Mouse (Mus musculus): ENCODE data around the gene Rps7. TPM values are rescaled to one million over a fixed set of nuclear protein-coding genes. Genes with fewer than 3 reads are reported as not detected.

The Rps7 gene
- 594 and 599 TPM in 2 replicates for polyA plus RNA-seq (2016; fragmentation: Nextera tagmentation; extraction: Ambion mirVana)

- Histone ChIP-seq H3K4me3 (peak within 1 kb of the TSS; percentile 85), H3K4me2 (replicated peaks) (peak within 1 kb of the TSS; percentile 70), H3K27me3 (replicated peaks) (no peaks in the 10 kb centered on the region), H3K36me3 (peaks cover 35% of the 10 kb centered on the region), H3K27ac (peak within 1 kb of the TSS; percentile 54; the same call in 1 of the 2 replicates), H3K9me3 (no peaks in the 10 kb centered on the region), H3K4me1 (peaks cover 15% of the 10 kb centered on the region), H3K9ac (peak within 1 kb of the TSS; percentile 99)
- 6% methylated on average over 69 of the region's 69 CpGs for WGBS
- ATAC-seq (ENCODE audit: low FRiP score, low read depth), result peak; percentile 96
Measured at GRCm38 (mm10) chr12:28635535-28636476, at the start of gene Rps7. Rps7 (minus strand) TSS chr12:28635953.

- Histone ChIP-seq H3K27ac (no peak overlapping the region), H3K4me3 (no peak overlapping the region), H3K9ac (no peak overlapping the region), H3K27me3 (replicated peaks) (no peaks in the 10 kb centered on the region), H3K4me2 (replicated peaks) (no peak overlapping the region), H3K36me3 (peaks cover 9% of the 10 kb centered on the region; the same call in 1 of the 2 replicates), H3K4me1 (peaks cover 7% of the 10 kb centered on the region), H3K9me3 (no peaks in the 10 kb centered on the region)
- ATAC-seq (ENCODE audit: low FRiP score, low read depth), result no peak
- 83% methylated on average over 1 of the region's 1 CpGs for WGBS
Measured at GRCm38 (mm10) chr12:28684674-28685073, 48.9 kb upstream of the Rps7 start.

DNA sequence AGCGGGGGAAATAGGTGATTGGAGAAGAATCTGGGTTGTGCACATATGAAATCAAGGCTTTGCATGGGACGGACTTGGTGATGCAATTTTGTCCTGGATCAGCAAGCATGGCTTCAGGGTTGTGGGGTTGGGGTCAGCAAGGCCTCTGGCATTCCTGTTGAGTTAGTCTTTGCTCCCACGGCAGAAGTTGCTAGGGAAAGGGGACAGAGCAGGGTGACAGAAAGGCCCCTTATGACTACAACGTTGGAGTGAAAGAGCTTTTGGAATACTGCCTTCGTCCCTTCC lies 40.1 kb upstream of the Rps7 start:
- Histone ChIP-seq H3K4me2 (replicated peaks) (peak overlapping the region; percentile 61), H3K27ac (peak overlapping the region; percentile 28), H3K4me1 (peaks cover 8% of the 10 kb centered on the region), H3K36me3 (no peaks in the 10 kb centered on the region), H3K9ac (peak overlapping the region; percentile 52; the same call in 1 of the 2 replicates), H3K4me3 (0 out of 2 replicates have a peak overlapping the region, but pooled peaks have one; percentile 43), H3K27me3 (replicated peaks) (no peaks in the 10 kb centered on the region), H3K9me3 (no peaks in the 10 kb centered on the region)
- 68% methylated on average over 5 of the region's 5 CpGs for WGBS
- no peak for ATAC-seq (ENCODE audit: low FRiP score, low read depth)

DNA sequence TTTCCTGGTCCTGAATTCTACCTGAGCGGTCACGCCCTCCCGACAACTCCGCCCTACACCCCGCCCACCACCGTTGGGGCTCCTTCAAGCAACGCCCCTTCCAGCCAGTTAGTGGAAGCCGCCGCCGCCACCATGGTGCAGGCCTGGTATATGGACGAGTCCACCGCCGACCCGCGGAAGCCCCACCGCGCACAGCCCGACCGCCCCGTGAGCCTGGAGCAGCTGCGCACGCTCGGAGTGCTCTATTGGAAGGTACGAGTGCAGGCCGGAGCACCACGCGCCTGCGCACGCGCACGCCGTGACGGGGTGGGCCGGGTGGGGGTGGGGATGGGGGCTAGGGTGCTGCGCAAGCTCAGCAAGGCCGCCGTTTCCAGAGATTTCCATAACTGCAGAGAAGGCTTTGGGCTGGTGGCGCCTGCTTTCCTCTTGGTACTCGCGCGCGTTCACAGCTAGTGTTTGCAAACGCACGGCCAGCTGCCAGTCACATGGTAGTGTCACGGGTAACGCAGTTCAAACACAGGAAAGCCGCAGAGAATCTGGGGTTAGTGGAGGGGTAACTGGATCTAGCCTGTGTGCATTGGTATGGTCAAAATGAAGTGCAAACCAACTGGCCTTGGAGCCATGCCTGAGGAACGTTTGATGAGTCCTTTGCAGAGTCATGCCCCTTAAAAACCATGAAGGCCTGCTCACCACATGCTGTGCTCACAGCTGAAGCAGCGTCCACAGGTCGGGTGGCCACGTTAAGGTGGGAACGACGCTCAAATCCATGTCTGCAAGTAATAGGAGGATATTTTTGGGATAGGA lies 39.6 kb upstream of the Rps7 start, which contains the start of gene Adi1:
Gene Adi1 (plus strand): TSS at position 111 of the 804 bp plus-strand sequence.
- ATAC-seq (ENCODE audit: low FRiP score, low read depth), result peak; percentile 96
- peak within 1 kb of the TSS; percentile 61 for H3K4me2 ChIP-seq (replicated peaks)
- peak within 1 kb of the TSS; percentile 52; the same call in 1 of the 2 replicates for H3K9ac ChIP-seq
- peaks cover 8% of the 10 kb centered on the region for H3K4me1 ChIP-seq
- H3K36me3 ChIP-seq, result no peaks in the 10 kb centered on the region
- peak within 1 kb of the TSS; percentile 28 for H3K27ac ChIP-seq
- H3K4me3 ChIP-seq, result peak within 1 kb of the TSS; percentile 43
- 3% methylated on average over 53 of the region's 53 CpGs for WGBS
- H3K9me3 ChIP-seq, result no peaks in the 10 kb centered on the region
- no peaks in the 10 kb centered on the region for H3K27me3 ChIP-seq (replicated peaks)

DNA sequence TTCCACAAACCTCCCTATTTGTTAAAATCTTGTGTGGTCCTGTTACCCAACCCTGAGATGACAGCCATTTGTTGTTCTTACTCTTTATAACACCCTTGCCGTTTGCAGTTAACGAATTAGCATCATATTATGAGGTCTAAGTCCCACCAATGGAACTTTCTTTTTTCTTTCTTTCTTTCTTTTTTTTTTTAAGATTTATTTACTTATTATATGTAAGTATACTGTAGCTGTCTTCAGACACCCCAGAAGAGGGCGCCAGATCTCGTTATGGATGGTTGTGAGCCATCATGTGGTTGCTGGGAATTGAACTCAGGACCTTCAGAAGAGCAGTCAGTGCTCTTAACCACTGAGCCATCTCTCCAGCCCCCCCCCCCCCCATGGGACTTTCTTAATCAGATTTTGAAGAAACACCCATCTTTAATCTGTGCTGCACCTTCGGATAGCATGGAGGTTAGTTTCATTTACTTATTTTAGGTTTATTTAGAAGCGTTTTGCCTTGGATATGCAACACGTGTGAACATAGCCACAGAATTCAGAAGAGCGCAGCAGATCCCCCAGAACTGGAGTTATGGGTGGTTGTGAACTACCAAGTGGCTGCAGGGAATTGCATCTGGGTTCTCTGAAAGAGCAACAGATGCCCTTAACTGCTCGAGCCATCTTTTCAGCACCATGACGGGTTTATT lies 38.4 kb upstream of the Rps7 start:
- Histone ChIP-seq H3K4me2 (replicated peaks) (peak overlapping the region; percentile 61; the same call in 1 of the 2 replicates), H3K27ac (no peak overlapping the region), H3K9ac (no peak overlapping the region), H3K4me1 (peaks cover 8% of the 10 kb centered on the region), H3K27me3 (replicated peaks) (no peaks in the 10 kb centered on the region), H3K4me3 (no peak overlapping the region), H3K36me3 (no peaks in the 10 kb centered on the region), H3K9me3 (no peaks in the 10 kb centered on the region)
- ATAC-seq (ENCODE audit: low FRiP score, low read depth), result no peak
- WGBS, result 87% methylated on average over 10 of the region's 10 CpGs

DNA sequence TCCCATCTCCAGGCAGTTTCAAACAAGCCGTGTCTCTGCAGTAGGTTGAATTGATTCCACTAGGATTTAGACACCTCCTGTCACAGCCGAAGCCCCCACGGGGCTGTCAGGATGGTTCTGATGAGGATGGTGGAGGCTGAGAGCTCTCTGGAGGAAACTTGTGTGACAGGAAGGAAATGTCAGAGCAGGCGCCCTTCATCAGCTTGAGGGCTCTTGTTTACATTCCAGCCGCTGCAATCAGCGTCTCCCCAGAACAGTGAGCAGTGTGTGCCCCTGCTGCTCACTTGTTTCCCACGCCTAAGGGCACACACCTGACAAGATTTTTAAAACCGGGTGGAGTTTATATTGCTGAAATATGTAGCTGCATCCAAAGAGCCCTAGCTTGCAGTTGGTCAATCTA lies 31.5 kb upstream of the Rps7 start:
- H3K4me1 ChIP-seq, result no peaks in the 10 kb centered on the region
- H3K4me3 ChIP-seq, result no peak overlapping the region
- no peaks in the 10 kb centered on the region for H3K9me3 ChIP-seq
- no peak overlapping the region for H3K27ac ChIP-seq
- H3K27me3 ChIP-seq (replicated peaks), result no peaks in the 10 kb centered on the region
- WGBS, result 55% methylated on average over 8 of the region's 8 CpGs
- H3K9ac ChIP-seq, result no peak overlapping the region
- no peak overlapping the region for H3K4me2 ChIP-seq (replicated peaks)
- H3K36me3 ChIP-seq, result peaks cover 4% of the 10 kb centered on the region; the same call in 1 of the 2 replicates
- ATAC-seq (ENCODE audit: low FRiP score, low read depth), result no peak

GRCm38 (mm10) chr12:28666734-28667133 lies 31.0 kb upstream of the Rps7 start:
- Histone ChIP-seq H3K9me3 (no peaks in the 10 kb centered on the region), H3K4me3 (no peak overlapping the region), H3K27me3 (replicated peaks) (no peaks in the 10 kb centered on the region), H3K4me2 (replicated peaks) (no peak overlapping the region), H3K4me1 (no peaks in the 10 kb centered on the region), H3K9ac (no peak overlapping the region), H3K36me3 (peaks cover 8% of the 10 kb centered on the region; the same call in 1 of the 2 replicates), H3K27ac (no peak overlapping the region)
- 91% methylated on average over 4 of the region's 4 CpGs for WGBS
- no peak for ATAC-seq (ENCODE audit: low FRiP score, low read depth)

DNA sequence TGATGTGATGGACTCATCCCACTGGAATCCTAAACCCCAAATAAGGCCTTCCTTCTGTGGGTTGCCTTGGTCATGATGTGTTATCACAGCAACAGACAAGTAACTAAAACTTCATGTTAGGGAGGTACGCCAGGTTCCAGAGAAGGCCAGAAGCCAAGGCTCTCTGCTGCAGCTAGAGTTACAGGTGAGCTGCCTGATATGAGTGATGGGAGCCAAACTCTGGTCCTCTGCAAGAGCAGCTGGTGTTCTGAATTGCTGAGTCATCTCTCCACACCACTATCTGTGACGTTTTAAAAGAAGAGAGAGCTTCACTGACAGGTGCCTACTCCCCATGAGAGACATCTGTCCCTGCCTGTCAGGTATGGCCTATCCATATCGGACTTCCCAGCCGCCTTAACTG lies 26.9 kb upstream of the Rps7 start:
- H3K4me1 ChIP-seq, result no peaks in the 10 kb centered on the region
- ATAC-seq (ENCODE audit: low FRiP score, low read depth), result no peak
- 87% methylated on average over 4 of the region's 4 CpGs for WGBS

DNA sequence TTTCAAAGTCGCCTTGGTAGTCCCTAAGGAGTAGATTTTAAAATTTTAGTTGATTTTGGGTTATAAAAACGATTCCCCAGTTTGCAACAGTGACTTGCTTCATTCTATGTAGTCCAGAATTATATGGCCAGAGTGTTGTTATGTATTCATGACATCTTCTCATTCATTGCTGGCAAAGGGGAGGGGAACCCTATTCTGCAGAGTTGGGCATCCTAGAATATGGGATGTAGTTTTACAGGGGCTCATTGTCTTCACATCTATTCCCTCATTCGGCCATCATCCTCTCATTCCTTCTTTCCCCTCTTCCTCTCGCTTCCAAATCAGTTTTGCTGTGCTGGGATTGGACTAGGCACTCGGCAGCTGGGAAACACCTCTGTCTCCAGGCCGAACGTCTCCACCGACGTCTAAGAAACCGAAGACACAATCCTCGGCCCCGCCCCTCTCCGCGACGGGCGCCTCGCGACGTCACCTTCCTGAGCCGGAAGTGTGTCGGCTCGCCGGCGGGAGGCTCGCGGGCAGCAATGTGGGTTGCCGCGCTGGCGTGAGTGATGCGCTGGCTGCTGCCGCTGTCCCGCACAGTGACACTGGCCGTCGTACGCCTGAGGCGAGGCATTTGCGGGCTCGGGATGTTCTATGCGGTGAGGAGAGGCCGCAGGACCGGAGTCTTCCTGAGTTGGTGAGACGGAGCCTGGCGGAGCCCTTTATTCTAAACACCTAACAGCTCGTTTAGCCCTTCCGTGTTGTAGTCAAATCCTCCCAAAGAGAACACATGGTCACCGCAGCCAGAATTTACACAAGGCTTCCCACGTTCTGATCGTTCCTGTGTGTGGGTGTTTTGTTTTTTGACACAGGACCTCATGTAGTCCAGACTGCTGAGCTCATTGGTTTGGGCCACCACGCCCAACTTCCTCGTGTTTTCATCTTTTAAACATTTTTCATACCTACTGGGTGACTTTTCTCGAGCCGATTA lies 13.7 kb upstream of the Rps7 start, which contains the start of gene Rnaseh1:
Gene Rnaseh1 (plus strand): TSS at position 462 of the 970 bp plus-strand sequence.
- 2% methylated on average over 52 of the region's 52 CpGs for WGBS
- Histone ChIP-seq H3K27ac (peak within 1 kb of the TSS; percentile 34; the same call in 1 of the 2 replicates), H3K27me3 (replicated peaks) (no peaks in the 10 kb centered on the region), H3K4me3 (peak within 1 kb of the TSS; percentile 60), H3K9ac (peak within 1 kb of the TSS; percentile 58), H3K36me3 (peaks cover 13% of the 10 kb centered on the region), H3K4me1 (peaks cover 10% of the 10 kb centered on the region), H3K9me3 (no peaks in the 10 kb centered on the region), H3K4me2 (replicated peaks) (peak within 1 kb of the TSS; percentile 81)
- ATAC-seq (ENCODE audit: low FRiP score, low read depth), result peak; percentile 91

More for the DNA sequence above, 26.9 kb upstream of the Rps7 start:
- no peaks in the 10 kb centered on the region for H3K9me3 ChIP-seq
- H3K4me3 ChIP-seq, result no peak overlapping the region
- no peak overlapping the region for H3K9ac ChIP-seq
- peaks cover 44% of the 10 kb centered on the region for H3K36me3 ChIP-seq
- no peak overlapping the region for H3K4me2 ChIP-seq (replicated peaks)
- H3K27me3 ChIP-seq (replicated peaks), result no peaks in the 10 kb centered on the region
- H3K27ac ChIP-seq, result no peak overlapping the region

DNA sequence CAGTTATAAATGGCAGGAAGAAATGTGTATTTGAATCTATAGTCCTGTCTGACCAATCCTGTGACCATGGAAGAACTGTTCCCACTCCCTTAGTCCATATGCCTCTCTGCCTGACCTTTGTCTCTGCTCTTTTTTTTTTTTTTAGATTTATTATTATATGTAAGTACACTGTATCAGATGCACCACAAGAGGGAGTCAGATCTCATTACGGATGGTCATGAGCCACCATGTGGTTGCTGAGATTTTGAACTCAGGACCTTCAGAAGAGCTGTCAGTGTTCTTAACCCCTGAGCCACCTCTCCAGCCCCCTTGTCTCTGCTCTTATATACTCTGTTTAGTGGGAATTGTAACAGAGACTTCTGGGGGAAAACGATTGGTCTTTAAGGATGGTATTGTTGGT lies 3.0 kb upstream of the Rps7 start:
- Histone ChIP-seq H3K36me3 (peaks cover 5% of the 10 kb centered on the region), H3K4me2 (replicated peaks) (no peak overlapping the region), H3K27ac (no peak overlapping the region), H3K27me3 (replicated peaks) (no peaks in the 10 kb centered on the region), H3K4me1 (peaks cover 10% of the 10 kb centered on the region), H3K9me3 (no peaks in the 10 kb centered on the region), H3K9ac (no peak overlapping the region), H3K4me3 (no peak overlapping the region)
- no peak for ATAC-seq (ENCODE audit: low FRiP score, low read depth)
- WGBS, result 65% methylated on average over 2 of the region's 2 CpGs

GRCm38 (mm10) chr12:28636543-28636942 lies 790 bp upstream of the Rps7 start:
- H3K36me3 ChIP-seq, result peaks cover 28% of the 10 kb centered on the region
- no peak overlapping the region for H3K9ac ChIP-seq
- WGBS, result 89% methylated on average over 6 of the region's 6 CpGs
- H3K4me1 ChIP-seq, result peaks cover 15% of the 10 kb centered on the region
- H3K9me3 ChIP-seq, result no peaks in the 10 kb centered on the region
- H3K27me3 ChIP-seq (replicated peaks), result no peaks in the 10 kb centered on the region
- 0 out of 2 replicates have a peak, but pooled peaks have one; percentile 10 for ATAC-seq (ENCODE audit: low FRiP score, low read depth)
- H3K27ac ChIP-seq, result no peak overlapping the region
- no peak overlapping the region for H3K4me3 ChIP-seq
- peak overlapping the region; percentile 58 for H3K4me2 ChIP-seq (replicated peaks)
